Mouse (Mus musculus): Measurements from ENCODE around the gene Ackr3. TPM values are rescaled to one million over a fixed set of nuclear protein-coding genes. Genes with fewer than 3 reads are reported as not detected.

Gene Ackr3
- 29.9 and 31.9 TPM in 2 replicates for polyA plus RNA-seq (2015; fragmentation: Nextera tagmentation; extraction: Ambion mirVana)

DNA sequence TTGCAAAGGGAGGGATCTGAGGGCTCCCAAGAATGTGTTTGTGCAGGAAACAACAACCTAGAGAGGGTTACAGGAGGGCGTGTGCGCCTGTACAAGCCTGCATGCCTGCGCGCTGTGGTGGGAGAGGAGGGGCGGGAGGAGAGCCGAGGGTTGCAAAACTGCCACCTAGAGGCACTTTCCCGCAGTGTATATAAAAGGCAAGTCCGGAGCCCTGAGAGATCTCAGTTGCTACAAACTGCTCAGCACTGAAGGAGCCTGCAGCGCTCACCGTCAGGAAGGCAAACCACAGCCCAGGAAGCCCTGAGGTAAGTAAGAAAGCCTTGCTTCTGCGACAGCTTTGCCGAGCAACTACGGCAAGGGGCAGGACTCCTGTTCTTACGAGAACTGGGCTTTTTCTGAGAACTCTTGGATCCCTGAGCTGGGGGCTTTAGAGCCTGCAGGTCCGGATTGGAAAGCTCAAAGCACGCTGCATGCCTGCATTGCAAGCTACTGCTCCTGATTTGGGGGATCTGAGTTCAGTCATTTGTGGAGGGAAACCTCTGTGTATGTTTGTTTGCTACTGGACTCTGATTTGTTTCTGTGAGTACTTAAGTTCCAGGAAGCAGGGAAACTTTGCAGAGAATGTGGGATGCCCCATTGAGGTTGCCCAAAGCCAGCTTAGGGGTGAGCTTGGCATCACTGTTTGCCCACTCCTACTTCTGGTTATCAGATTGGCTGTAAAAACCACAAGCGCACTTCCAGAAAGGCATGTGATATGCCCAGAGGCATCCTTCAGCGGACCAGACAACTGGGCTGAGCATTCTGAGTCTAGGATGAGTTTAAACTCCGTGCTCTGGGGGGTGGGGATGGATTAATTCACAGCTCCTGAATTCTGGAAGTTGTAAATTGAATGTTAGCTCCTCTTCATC lies at the start of gene Ackr3:
Gene Ackr3, plus strand, starts transcription at position 198 of the 908 bp plus-strand sequence.
- peaks cover 63% of the 10 kb centered on the region for H3K4me1 ChIP-seq
- H3K36me3 ChIP-seq: no peaks in the 10 kb centered on the region
- H3K9me3 ChIP-seq (replicated peaks): no peaks in the 10 kb centered on the region
- peak within 1 kb of the TSS; percentile 79 for H3K27ac ChIP-seq (replicated peaks)
- peaks cover 7% of the 10 kb centered on the region; the same call in 1 of the 2 replicates for H3K27me3 ChIP-seq
- peak within 1 kb of the TSS; percentile 33 for H3K9ac ChIP-seq
- peak within 1 kb of the TSS; percentile 44 for H3K4me2 ChIP-seq (replicated peaks)
- peak; percentile 79 for ATAC-seq (ENCODE audit: insufficient number of reproducible peaks, low FRiP score, low TSS enrichment, low read depth)
- WGBS: under 1% methylated on average over 19 of the region's 19 CpGs
- peak within 1 kb of the TSS; percentile 49 for H3K4me3 ChIP-seq (replicated peaks)

DNA sequence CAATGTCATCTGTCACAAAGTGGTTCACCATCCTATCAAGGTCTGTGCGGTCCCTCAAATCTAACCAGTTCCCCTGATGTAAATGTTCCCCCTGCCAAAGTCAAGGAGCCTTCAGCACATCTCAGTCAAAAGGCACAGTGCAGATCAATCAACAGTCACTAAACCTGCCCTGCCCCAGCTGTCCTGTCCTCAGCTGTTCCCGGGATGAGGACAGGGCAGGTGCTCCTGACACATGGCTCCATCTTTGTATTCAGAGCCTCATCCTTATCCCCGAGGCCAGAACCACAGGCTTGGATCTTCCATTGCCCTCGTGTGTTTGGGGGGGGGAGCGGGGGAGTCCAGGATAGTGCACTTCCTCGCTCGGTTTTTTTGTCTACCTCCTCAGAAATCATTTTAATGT lies 47.2 kb upstream of the Ackr3 start:
- H3K27ac ChIP-seq (replicated peaks): no peak overlapping the region
- 62% methylated on average over 7 of the region's 7 CpGs for WGBS
- no peaks in the 10 kb centered on the region for H3K27me3 ChIP-seq
- H3K9ac ChIP-seq: no peak overlapping the region
- peaks cover 29% of the 10 kb centered on the region for H3K4me1 ChIP-seq
- H3K4me3 ChIP-seq (replicated peaks): no peak overlapping the region
- no peaks in the 10 kb centered on the region for H3K9me3 ChIP-seq (replicated peaks)
- no peaks in the 10 kb centered on the region for H3K36me3 ChIP-seq
- no peak for ATAC-seq (ENCODE audit: insufficient number of reproducible peaks, low FRiP score, low TSS enrichment, low read depth)
- no peak overlapping the region for H3K4me2 ChIP-seq (replicated peaks)

DNA sequence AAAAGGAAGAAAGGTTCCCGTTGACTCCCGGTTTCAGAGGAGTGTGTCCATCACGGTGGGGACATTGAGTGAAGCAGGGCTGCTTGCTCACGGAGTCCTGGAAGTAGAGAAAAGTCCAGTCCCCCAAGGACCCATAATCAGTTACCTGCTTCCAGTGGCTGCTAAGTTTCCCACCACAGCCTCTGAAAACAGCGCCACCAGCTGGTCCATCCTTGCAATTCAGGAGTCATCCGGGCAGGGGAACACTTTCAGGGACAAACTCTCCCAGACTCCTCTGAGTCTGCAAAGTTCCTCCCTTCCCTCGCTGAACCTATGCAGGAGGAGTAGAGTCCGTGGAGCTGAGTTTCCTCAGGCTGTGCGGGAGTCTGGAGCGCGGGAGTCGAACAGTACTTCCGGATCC lies 43.9 kb upstream of the Ackr3 start:
- H3K4me3 ChIP-seq (replicated peaks): no peak overlapping the region
- H3K36me3 ChIP-seq: no peaks in the 10 kb centered on the region
- no peak overlapping the region for H3K4me2 ChIP-seq (replicated peaks)
- peaks cover 26% of the 10 kb centered on the region for H3K4me1 ChIP-seq
- H3K27ac ChIP-seq (replicated peaks): no peak overlapping the region
- no peaks in the 10 kb centered on the region for H3K27me3 ChIP-seq
- 37% methylated on average over 13 of the region's 13 CpGs for WGBS
- no peak overlapping the region for H3K9ac ChIP-seq
- H3K9me3 ChIP-seq (replicated peaks): no peaks in the 10 kb centered on the region
- no peak for ATAC-seq (ENCODE audit: insufficient number of reproducible peaks, low FRiP score, low TSS enrichment, low read depth)

DNA sequence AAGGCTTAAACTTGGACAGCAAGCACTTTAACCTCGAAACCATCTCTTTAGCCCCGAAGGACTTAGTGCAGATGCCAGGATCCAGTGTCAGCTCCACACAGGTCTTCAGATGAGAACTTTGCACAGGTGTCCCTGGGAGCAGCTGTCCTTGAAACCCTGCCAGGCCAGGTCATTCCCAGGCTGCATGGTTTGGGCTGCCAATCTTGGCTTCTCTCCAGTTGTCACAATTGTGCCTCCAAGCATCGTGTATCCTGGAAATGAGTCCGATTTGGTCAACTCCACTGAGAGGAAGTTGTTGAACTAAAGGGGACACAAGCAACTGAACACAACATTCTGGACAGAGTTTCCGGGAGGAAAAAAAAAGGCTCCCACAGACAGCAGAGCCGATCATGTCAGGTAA lies 42.2 kb upstream of the Ackr3 start:
- H3K9me3 ChIP-seq (replicated peaks): no peaks in the 10 kb centered on the region
- ATAC-seq (ENCODE audit: insufficient number of reproducible peaks, low FRiP score, low TSS enrichment, low read depth): no peak
- peaks cover 26% of the 10 kb centered on the region for H3K4me1 ChIP-seq
- H3K4me3 ChIP-seq (replicated peaks): no peak overlapping the region
- H3K27ac ChIP-seq (replicated peaks): no peak overlapping the region
- H3K27me3 ChIP-seq: no peaks in the 10 kb centered on the region
- no peaks in the 10 kb centered on the region for H3K36me3 ChIP-seq
- H3K9ac ChIP-seq: no peak overlapping the region
- H3K4me2 ChIP-seq (replicated peaks): no peak overlapping the region
- WGBS: 68% methylated on average over 6 of the region's 6 CpGs

DNA sequence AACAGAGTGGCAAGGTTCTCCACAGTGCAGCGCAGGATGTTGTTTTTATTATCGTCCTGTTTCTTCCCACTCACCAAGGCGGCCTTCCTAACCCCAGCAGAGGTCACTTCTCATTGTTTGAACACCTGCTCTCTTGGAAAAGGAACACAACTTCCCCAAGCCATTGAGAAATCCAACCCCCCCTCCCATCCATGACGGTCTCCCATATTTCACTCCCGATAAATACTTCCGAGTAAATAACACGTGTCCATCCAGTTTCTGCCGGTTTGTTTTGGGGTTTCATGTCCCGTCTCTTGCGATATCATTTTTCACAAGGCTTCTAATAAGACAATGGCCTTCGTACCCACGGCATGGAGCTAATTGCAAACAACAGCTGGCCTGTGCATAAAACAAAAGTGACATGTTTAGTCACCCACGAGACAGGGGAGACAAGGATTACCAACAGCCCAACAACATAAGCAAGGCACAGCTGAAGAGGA lies 41.4 kb upstream of the Ackr3 start:
- Histone ChIP-seq H3K27me3 (no peaks in the 10 kb centered on the region), H3K27ac (replicated peaks) (no peak overlapping the region), H3K9ac (no peak overlapping the region), H3K4me3 (replicated peaks) (no peak overlapping the region), H3K9me3 (replicated peaks) (no peaks in the 10 kb centered on the region), H3K4me1 (peaks cover 26% of the 10 kb centered on the region), H3K36me3 (no peaks in the 10 kb centered on the region), H3K4me2 (replicated peaks) (no peak overlapping the region)
- no peak for ATAC-seq (ENCODE audit: insufficient number of reproducible peaks, low FRiP score, low TSS enrichment, low read depth)
- WGBS: 69% methylated on average over 13 of the region's 13 CpGs

DNA sequence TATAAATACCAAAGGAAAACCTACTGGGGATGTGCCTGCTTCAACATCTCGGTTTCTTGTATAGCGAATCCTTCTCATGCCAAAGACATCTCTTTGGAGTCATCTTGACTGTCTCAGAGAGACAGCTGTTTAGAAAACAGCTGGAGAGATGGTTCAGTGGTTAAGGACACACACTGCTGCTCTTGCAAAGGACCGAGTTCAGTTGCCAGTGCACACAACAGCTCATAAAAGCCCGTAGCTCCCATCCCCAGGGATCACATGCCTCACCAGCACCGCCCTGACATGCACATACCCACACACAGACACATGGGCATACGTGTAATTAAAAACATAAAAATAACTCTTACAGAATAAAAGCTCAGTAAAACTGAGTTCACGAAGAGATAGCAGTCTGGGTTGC lies 40.6 kb upstream of the Ackr3 start:
- H3K27ac ChIP-seq (replicated peaks): peak overlapping the region; percentile 53
- H3K4me2 ChIP-seq (replicated peaks): no peak overlapping the region

DNA sequence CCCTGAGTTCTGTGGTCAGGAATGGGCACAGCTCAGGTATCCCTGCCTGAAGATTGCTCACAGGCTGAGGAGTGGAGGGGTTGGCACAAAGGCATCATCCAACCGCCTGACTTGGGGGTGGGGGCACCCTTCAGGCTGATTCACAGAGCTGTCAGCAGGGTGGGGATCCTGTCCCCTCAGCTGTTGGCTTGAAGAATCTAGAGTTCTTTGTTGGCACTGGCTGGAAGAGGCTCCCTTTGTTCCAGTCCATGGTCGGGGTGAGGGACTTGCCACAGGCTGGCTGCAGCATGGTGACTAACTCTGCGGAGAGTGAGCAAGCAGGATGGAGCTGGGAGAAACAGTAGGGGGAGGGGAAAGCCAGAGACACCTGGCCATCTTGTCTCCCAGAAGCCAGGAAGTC lies 39.5 kb upstream of the Ackr3 start:
- H3K9me3 ChIP-seq (replicated peaks): no peaks in the 10 kb centered on the region
- H3K9ac ChIP-seq: no peak overlapping the region
- no peaks in the 10 kb centered on the region for H3K36me3 ChIP-seq
- H3K27ac ChIP-seq (replicated peaks): no peak overlapping the region
- no peak overlapping the region for H3K4me3 ChIP-seq (replicated peaks)
- H3K27me3 ChIP-seq: no peaks in the 10 kb centered on the region
- no peak overlapping the region for H3K4me2 ChIP-seq (replicated peaks)
- ATAC-seq (ENCODE audit: insufficient number of reproducible peaks, low FRiP score, low TSS enrichment, low read depth): peak; percentile 78
- H3K4me1 ChIP-seq: peaks cover 26% of the 10 kb centered on the region
- 28% methylated on average over 3 of the region's 3 CpGs for WGBS

More for the DNA sequence above, 40.6 kb upstream of the Ackr3 start:
- ATAC-seq (ENCODE audit: insufficient number of reproducible peaks, low FRiP score, low TSS enrichment, low read depth): no peak
- Histone ChIP-seq H3K9ac (no peak overlapping the region), H3K4me1 (peaks cover 26% of the 10 kb centered on the region), H3K9me3 (replicated peaks) (no peaks in the 10 kb centered on the region), H3K27me3 (no peaks in the 10 kb centered on the region), H3K36me3 (no peaks in the 10 kb centered on the region), H3K4me3 (replicated peaks) (no peak overlapping the region)
- WGBS: 47% methylated on average over 7 of the region's 7 CpGs

DNA sequence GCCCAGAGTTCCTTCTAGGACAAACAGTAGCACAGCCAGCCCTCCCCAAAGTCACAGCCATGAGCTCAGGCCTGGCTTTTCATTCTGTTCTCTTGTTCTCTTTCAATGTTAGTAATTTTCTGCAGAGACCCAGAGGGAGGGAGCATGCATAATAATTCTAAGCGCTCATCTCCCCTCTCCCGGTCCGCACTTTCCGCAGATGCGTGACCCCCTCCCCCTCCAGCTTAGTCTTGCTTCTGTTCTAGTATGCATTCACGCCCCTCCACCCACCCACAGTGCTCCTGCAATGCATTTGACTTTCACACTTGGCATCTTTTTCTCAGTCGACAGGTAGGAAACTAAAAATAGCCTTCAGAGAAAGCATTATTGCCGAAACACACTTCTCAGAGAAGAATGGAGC lies 29.4 kb upstream of the Ackr3 start:
- Histone ChIP-seq H3K4me3 (replicated peaks) (no peak overlapping the region), H3K4me2 (replicated peaks) (no peak overlapping the region), H3K27ac (replicated peaks) (no peak overlapping the region), H3K4me1 (peaks cover 23% of the 10 kb centered on the region), H3K27me3 (no peaks in the 10 kb centered on the region), H3K9me3 (replicated peaks) (no peaks in the 10 kb centered on the region), H3K36me3 (no peaks in the 10 kb centered on the region), H3K9ac (no peak overlapping the region)
- 46% methylated on average over 8 of the region's 8 CpGs for WGBS
- no peak for ATAC-seq (ENCODE audit: insufficient number of reproducible peaks, low FRiP score, low TSS enrichment, low read depth)

DNA sequence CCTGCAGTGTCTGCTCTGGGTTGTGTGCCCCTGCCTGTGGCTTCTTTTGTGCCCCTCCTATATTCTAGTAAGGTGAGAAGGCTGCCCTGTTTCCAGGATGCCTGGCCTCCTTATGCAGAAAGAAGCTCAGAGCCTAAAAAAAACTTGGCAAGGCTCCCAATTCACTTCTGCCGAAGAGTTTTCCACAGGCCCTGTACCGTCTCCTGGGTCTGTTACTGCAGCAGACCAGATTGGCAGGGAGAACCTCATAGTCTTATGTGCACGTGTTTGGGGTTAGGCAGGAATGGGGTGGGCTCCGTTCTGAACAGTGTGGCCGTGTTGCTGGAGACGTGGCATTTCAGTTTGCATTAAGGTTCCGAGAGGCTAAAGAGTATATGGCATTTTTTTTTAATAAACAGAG lies 27.6 kb upstream of the Ackr3 start:
- WGBS: 6% methylated on average over 7 of the region's 7 CpGs

DNA sequence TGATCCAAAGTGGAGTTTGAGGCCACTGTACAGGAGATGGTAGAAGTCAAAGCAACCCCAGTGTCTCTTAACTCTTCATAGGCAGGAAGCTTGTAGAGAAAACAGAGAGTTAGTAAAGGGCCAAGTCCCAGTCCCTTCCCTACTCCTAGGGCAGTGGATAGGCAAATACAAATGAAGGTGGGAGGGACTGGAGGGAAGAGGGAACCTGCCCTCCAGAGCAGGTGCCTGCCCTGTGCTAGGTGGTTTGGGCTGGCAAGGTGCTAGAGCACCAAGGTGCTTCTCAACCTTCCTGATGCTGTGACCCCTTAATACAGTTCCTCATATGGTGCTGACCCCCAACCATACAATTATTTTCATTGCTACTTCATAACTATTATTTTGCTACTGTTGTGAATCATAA lies 26.2 kb upstream of the Ackr3 start:
- H3K4me2 ChIP-seq (replicated peaks): no peak overlapping the region
- no peak overlapping the region for H3K27ac ChIP-seq (replicated peaks)
- peaks cover 23% of the 10 kb centered on the region for H3K4me1 ChIP-seq
- ATAC-seq (ENCODE audit: insufficient number of reproducible peaks, low FRiP score, low TSS enrichment, low read depth): no peak
- no peaks in the 10 kb centered on the region for H3K36me3 ChIP-seq
- H3K4me3 ChIP-seq (replicated peaks): no peak overlapping the region
- no peak overlapping the region for H3K9ac ChIP-seq
- H3K9me3 ChIP-seq (replicated peaks): no peaks in the 10 kb centered on the region
- H3K27me3 ChIP-seq: no peaks in the 10 kb centered on the region

More for the DNA sequence above, 27.6 kb upstream of the Ackr3 start:
- Histone ChIP-seq H3K27ac (replicated peaks) (peak overlapping the region; percentile 40), H3K4me2 (replicated peaks) (no peak overlapping the region), H3K9me3 (replicated peaks) (no peaks in the 10 kb centered on the region), H3K4me1 (peaks cover 23% of the 10 kb centered on the region), H3K4me3 (replicated peaks) (no peak overlapping the region), H3K9ac (no peak overlapping the region), H3K27me3 (no peaks in the 10 kb centered on the region), H3K36me3 (no peaks in the 10 kb centered on the region)
- peak; percentile 81 for ATAC-seq (ENCODE audit: insufficient number of reproducible peaks, low FRiP score, low TSS enrichment, low read depth)

DNA sequence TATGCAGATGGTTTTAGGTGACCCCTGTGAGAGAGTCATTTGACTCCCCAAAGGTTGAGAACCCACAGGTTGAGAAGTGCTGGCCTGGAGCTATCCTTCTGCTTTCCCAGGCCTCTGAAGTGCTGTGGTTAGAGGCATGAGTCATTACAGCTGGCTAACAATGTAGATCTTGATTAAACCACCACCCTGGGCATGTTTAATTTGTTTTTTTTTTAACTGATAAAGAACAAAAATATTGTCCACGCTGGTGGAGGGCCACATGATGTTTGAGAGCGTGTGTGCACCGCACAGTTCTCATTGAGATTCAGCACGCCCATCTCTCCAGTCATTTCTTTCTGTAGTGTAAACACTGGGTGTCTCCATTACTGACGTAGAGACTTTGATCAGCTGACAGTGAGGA lies 25.8 kb upstream of the Ackr3 start:
- no peak for ATAC-seq (ENCODE audit: insufficient number of reproducible peaks, low FRiP score, low TSS enrichment, low read depth)
- 66% methylated on average over 5 of the region's 5 CpGs for WGBS
- no peaks in the 10 kb centered on the region for H3K9me3 ChIP-seq (replicated peaks)

DNA sequence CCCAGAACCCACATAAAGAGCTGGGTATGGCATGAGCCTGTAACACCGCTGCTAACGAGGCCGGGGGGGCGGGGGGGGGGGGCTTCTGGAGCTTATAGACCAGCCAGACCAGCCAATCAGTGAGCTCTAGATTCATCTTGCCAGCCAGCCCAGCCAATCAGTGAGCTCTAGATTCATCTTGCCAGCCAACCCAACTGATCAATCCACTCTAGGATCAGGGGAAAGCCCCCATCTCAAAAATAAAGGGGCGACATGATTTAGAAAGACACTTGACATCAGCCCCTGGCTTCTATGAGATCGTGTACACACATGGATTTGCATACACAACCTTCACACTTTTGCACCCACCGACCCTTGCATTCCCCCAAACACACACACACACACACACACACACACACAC lies 23.3 kb upstream of the Ackr3 start:
- no peak overlapping the region for H3K4me2 ChIP-seq (replicated peaks)
- H3K9ac ChIP-seq: no peak overlapping the region
- no peak for ATAC-seq (ENCODE audit: insufficient number of reproducible peaks, low FRiP score, low TSS enrichment, low read depth)
- no peak overlapping the region for H3K27ac ChIP-seq (replicated peaks)
- no peak overlapping the region for H3K4me3 ChIP-seq (replicated peaks)
- H3K4me1 ChIP-seq: peaks cover 12% of the 10 kb centered on the region
- H3K27me3 ChIP-seq: no peaks in the 10 kb centered on the region
- no peaks in the 10 kb centered on the region for H3K36me3 ChIP-seq
- H3K9me3 ChIP-seq (replicated peaks): no peaks in the 10 kb centered on the region
- 78% methylated on average over 7 of the region's 7 CpGs for WGBS

More for the DNA sequence above, 25.8 kb upstream of the Ackr3 start:
- Histone ChIP-seq H3K4me1 (peaks cover 23% of the 10 kb centered on the region), H3K9ac (no peak overlapping the region), H3K4me3 (replicated peaks) (no peak overlapping the region), H3K36me3 (no peaks in the 10 kb centered on the region), H3K27ac (replicated peaks) (no peak overlapping the region), H3K4me2 (replicated peaks) (no peak overlapping the region), H3K27me3 (no peaks in the 10 kb centered on the region)
